Mouse (Mus musculus) frontal cortex, postnatal 10 days (tissue): ENCODE measurements around the gene Zbtb9.
"Not testable (repeated sequence)": the region's sequence is repeated elsewhere in the genome, so short reads cannot be mapped to it uniquely, and the experiment has no call there.

Source experiments
- DNase-seq, 2 experiments: peaks; one replicate each; pipeline ENCODE4 v3.0.0; 2022; ENCODE audit warnings: low spot score in 2 of 2, mixed read lengths in 1 of 2

Gene Zbtb9

GRCm38 (mm10) chr17:26972703-26973574 is at the start of gene Zbtb9:
Zbtb9 (plus strand) TSS chr17:26973167.
- DNase-seq: peak; percentile 94 to 95

GRCm38 (mm10) chr17:26925414-26925813 is 47.6 kb upstream of the Zbtb9 start:
- DNase-seq: not testable (repeated sequence)

DNA sequence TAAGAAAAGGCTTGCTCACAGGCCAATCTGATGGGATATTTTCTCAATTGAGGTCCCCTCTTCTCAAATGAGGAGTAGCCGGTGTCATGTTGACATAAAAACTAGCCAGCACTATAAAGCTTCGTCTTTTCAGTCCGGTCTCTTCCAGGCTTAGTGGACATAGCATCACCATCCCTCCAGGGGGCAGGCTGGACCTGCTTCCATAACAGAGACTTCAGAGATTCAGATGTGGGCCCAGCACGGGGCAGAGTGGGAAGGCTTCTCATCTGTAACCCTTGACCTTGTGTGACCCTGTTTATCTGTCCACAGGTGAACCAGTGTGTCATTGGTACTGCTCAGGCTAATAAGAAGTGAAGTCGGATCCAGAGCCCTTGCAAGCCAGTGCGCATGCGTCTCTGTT is 41.2 kb upstream of the Zbtb9 start:
- peak; percentile 38 to 47 for DNase-seq

- peak; percentile 83 to 91 for DNase-seq
These were observed 40.0 kb upstream of the Zbtb9 start, which contains the start of gene Phf1 for GRCm38 (mm10) chr17:26932839-26933398. Phf1 (plus strand) TSS chr17:26933052.

DNA sequence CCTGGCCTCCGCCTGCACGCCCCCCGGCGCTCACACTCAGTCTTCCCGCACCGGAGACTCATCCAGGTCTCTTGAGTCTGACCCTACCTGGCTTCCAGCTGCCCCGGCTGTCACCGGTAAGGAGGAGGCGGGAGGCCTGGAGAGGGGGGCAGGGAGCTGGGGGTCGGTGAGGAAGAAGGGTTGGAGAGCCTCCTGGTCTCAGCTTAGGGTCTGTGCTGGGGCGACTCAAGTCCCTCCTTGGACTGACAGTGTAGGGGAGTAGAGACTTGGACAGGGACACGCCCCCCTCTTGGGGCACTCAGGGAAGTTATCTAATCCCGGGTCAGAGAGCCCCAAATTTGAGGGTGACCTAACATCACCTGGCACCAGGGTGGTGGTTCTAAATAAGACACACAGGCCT is 39.5 kb upstream of the Zbtb9 start:
- DNase-seq: no peak

DNA sequence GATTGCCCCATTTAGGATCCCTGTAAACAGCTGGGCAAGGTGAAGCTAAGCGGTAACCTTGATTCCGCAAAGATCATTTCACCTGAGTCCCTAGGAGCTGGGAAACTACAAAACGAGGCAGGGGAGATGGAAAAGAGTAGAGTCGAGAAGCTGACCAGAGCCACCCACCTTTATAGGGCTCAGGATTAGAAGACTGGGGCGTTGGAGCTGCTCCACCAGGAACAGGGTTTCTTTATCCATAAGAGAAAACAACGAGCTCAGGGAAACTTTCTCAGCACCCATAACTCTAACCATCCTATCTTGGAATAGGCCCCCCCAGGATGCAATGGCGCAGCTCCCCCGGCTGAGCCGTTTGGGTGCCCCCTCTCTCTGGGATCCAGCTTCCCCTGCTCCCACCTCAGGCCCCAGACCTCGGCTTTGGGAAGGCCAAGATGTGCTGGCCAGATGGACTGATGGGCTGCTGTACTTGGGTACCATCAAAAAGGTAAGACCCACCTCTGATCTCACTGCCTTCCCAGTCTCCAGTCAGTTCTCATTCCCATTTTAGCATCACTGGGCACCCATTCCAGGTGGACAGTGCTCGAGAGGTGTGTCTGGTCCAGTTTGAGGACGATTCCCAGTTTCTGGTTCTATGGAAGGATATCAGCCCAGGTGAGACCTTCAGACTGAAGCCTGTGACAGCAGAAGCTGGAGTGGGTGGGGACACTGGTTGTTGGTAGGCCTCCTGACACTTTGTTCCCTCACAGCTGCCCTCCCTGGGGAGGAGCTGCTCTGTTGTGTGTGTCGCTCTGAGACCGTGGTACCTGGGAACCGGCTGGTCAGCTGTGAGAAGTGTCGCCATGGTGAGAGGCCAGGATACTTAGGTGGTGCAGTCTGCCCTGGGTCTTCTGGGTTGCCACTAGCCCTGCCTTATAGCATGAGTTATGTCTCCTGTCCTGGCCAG is 38.8 kb upstream of the Zbtb9 start:
- no peak for DNase-seq

GRCm38 (mm10) chr17:26935027-26935426 is 37.9 kb upstream of the Zbtb9 start:
- DNase-seq: no peak

DNA sequence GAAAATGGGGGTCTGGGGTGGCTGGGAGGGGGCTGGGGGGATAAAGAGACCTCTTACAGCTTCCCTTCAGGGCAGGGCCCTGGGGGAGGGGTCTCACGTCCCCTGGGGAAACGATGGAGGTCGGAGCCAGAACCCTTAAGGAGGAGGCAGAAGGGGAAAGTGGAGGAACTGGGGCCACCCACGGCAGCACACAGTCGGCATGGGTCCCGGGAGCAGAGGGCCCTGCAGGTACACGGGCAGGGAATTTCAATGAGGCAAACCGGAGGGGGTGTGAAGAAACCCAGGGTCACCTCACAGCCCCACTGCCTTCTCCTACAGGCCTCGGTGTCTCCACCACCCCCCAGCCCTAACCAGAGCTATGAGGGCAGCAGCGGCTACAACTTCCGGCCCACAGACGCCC is 36.5 kb upstream of the Zbtb9 start:
- no peak for DNase-seq

DNA sequence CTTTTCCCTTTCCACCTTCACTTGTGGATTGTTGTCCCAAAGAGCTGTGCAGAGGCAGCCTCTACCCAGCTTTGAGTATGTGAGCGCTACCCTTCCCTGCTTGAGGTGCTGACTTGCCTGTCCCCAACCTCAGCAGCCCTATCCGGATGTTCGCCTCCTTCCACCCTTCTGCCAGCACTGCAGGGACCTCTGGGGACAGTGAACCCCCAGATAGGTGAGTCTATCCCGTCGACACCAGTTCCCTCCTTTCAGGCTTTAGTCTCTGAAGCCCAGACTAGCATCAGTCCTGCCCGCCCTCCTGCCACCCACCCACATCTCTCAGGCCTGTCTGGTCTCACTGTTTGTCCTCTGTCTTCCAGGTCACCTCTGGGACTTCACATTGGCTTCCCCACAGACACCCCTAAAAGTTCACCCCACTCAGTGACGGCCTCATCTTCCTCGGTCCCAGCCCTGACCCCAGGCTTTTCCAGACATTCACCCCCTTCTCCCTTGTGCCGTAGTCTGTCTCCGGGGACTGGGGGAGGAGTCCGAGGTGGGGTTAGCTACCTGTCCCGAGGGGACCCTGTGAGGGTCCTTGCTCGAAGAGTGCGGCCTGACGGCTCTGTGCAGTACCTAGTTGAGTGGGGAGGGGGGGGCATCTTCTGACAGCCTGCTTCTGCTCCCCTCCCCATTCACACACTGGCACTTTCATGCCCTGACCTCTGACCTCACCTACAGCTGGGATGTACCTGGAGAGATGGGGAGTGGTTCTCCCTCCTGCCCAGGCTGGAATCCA is 35.9 kb upstream of the Zbtb9 start:
- no peak for DNase-seq

GRCm38 (mm10) chr17:26937883-26938695 is 34.9 kb upstream of the Zbtb9 start:
- no peak for DNase-seq

GRCm38 (mm10) chr17:26938731-26939130 is 34.2 kb upstream of the Zbtb9 start:
- peak in 1 of 2 experiments; percentile 45 for DNase-seq

- DNase-seq: peak; percentile 100
These were observed 33.6 kb upstream of the Zbtb9 start, which contains the start of gene Cuta for GRCm38 (mm10) chr17:26939178-26939972. Cuta (minus strand) TSS chr17:26939569.

DNA sequence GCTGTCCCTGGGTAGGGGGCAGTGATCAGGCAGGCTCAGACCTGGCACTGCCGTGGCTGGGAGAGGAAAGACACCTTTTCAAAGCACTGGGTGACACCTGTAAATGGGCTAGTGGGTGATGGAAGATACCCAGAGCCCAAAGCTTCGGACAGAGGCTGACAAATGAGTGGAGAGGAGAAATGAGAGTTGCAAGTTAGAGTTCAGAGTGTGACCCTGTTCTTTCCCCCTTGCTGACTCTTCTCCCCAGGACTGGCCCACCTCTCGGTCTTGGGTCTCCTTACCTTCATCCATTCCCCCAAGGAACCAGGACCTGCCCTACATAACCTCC is 33.0 kb upstream of the Zbtb9 start:
- no peak for DNase-seq

DNA sequence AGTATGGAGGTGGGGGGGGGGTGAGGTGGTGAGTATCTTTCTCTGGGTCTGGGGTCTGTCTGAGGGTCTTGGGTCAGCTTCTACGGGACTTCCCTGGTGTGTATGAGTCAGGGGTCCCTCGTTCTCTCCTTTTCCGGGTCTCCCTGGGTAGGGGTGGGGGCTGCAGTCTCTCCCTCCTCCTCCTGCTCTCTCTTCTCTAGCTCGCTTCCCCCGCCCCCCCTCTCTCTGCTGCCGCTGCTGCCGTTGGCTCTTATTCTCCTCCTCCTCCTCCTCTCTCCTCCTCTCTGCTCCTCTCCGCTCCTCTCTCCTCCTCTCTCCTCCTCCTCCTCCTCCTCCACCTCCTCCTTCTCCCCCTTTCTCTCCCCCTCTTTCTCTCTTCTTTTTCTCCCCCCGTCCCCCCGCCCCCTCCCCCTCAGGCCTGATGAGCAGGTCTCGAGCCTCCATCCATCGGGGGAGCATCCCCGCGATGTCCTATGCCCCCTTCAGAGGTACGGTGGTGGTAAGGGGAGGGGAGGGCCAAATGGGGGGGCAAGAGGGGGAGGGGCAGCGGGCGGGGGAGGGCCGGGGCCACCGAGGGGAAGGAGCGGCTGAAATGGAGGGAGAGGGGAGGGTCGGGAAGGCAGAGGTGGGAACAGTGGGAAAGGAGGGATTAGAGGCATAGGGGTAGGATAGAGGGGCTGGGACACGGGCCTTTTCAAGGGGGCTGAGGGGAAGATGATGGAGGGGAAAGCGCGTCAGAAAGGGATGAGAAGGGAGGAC is 31.8 kb upstream of the Zbtb9 start, which contains the start of gene Syngap1:
Syngap1 (plus strand) TSS at position 223 of the 759 bp plus-strand sequence.
- DNase-seq: peak in 1 of 2 experiments; percentile 70

DNA sequence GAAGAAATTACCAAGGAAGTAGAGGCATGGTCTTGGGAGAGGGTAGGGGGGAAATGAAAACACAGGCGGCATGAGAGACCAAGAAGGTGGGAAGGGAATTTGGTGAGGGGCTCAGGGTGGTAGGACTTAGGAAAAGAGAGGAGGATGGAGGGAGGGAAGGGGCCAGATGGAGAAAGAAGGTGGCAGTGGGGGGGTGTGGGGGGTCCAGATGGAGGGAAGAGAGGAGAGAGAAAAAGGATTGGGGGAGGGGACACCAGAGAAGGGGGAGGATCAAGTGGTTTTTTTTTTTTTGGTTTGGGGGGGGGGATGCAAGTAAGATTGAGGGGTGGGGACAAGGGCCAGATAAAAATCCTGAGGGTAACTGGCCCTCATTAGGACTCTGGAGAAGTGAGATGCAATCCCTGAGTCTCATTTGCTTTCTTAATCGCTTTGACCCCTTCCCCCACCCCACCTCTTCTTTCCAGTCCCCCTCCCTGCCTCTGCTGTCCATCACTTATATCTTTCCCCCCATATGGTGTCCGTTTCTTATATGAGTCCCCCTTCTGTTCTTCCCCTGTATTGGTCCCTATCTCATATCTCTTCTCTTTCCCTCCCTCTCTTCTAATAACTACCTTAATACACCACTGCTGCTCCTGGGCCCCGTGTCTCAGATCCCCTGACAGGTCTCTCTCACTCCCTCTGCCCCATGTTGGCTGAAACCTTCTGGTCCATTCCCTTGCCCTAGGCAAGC is 31.0 kb upstream of the Zbtb9 start:
- DNase-seq: no peak

DNA sequence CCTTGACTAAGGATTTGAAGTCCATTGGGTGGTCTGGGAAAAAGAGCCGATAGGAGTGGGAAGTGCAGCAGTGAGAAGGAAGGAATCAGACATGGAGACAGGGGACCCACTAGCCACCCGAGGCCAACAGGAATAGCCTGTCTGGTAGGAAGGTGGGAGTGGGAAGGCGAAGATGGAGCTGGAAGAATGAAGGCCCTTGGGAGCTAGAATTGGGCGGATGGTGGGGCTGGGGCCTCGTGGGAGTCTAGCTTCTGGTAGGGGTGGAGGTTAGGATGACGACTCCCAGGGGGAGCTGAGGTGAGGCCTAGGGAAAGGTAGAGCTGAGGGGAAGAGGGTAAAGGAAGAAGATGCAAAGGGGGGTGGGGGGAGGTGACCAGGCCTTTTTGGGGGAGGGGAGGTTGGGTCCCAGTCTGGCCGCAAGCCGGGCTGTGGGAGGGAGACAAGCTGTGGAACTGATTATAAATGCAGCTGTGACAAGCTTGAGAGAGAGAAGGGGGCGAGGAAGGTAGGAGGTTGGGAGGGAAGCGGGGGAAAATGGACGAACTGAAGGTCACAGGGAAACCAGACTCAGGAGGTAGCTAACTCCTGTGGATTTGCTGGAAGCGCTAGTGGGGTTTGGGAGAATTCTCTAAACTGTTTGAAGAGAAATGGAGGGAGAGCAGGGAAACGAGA is 27.0 kb upstream of the Zbtb9 start:
- peak in 1 of 2 experiments; percentile 18 for DNase-seq

DNA sequence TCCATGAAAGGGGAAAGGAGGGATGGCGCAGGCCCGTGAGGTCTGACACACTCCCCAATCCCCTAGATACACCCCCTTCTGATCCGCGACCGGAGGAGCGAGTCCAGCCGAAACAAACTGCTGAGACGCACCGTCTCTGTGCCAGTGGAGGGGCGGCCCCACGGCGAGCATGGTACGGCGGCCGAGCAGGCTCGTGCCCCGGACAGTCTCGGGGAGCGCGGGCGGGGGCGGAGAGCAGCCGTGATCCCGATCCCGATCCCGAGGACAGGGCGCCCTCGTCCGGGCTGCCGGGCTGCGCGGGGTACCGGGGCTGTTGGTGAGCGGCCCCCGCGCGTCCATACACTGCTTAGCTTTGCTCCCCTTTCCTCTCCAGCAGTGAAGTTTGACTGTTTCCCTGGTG is 26.4 kb upstream of the Zbtb9 start:
- peak in 1 of 2 experiments; percentile 72 for DNase-seq
